In the genomic region with DNA sequence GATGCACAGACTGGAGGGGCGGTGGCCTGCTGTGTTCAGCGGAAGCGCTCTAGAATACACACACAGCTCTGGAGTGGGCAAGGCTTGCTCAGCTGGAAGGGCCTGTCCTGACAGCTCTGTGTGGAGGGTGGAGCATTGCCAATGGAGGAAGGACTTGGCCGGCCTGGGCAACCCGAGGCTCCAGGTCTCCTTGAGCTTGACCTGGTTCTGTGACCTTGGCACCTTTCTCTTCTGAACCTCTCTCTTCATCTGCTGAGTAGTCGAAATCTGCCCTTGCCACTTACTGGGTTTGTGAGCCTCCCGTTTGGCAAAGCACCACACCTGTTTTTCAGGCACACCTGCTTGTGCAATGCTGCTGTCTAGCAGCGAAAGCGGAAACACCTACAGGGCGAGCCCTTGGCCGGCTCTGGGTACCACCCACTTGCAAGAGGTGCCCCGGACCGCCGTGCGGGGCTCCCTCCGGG, we compare ENCODE assay signal across 10 mouse cellular contexts. TPM values are rescaled to one million over a fixed set of nuclear protein-coding genes. Genes with fewer than 3 reads are reported as not detected.
DNase-seq lines count a peak whose midpoint lies in the region; ATAC-seq and TF ChIP-seq lines count a peak whose summit lies in the region.
"Had no signal": no experiment of that assay in that cellular context is flagged by ENCODE, and none has a peak within 500 bp of the region (broad histone marks: within the 10 kb centered on the region; RNA-seq: fewer than 3 reads in every experiment).

Gene Ttc22 (plus strand): TSS at position 403 of the 464 bp plus-strand sequence.

- no peak within 1 kb of the TSS for H3K9ac ChIP-seq in midbrain, embryonic 14.5 days (replicated peaks; ENCODE audit: low read length)
- H3K9ac ChIP-seq in midbrain, embryonic 13.5 days (replicated peaks), result no peak within 1 kb of the TSS
- no peak within 1 kb of the TSS for H3K9ac ChIP-seq in limb, embryonic 15.5 days

- intact Hi-C loops in left cerebral cortex, adult 2 months (cut with DNase I), result no loop called here

- WGBS in midbrain, embryonic 14.5 days, result 28% methylated on average over 16 of the region's 16 CpGs
- 24% methylated on average over 16 of the region's 16 CpGs for WGBS in midbrain, embryonic 13.5 days
- WGBS in limb, embryonic 15.5 days, result 22% methylated on average over 16 of the region's 16 CpGs

- H3K9me3 ChIP-seq in midbrain, embryonic 14.5 days (ENCODE audit: control insufficient read depth, low read length), result no peaks in the 10 kb centered on the region
- no peaks in the 10 kb centered on the region for H3K9me3 ChIP-seq in midbrain, embryonic 13.5 days
- H3K9me3 ChIP-seq in limb, embryonic 15.5 days, result no peaks in the 10 kb centered on the region

- peaks cover 3% of the 10 kb centered on the region; the same call in 1 of the 2 replicates for H3K4me1 ChIP-seq in midbrain, embryonic 14.5 days (ENCODE audit: control insufficient read depth, insufficient read depth, low read length)
- H3K4me1 ChIP-seq in midbrain, embryonic 13.5 days (replicated peaks), result peaks cover 12% of the 10 kb centered on the region
- peaks cover 14% of the 10 kb centered on the region for H3K4me1 ChIP-seq in limb, embryonic 15.5 days

- H3K36me3 ChIP-seq in midbrain, embryonic 14.5 days (ENCODE audit: control insufficient read depth, insufficient read depth, low read length), result no peaks in the 10 kb centered on the region
- no peaks in the 10 kb centered on the region for H3K36me3 ChIP-seq in midbrain, embryonic 13.5 days
- no peaks in the 10 kb centered on the region for H3K36me3 ChIP-seq in limb, embryonic 15.5 days

- H3K4me2 ChIP-seq in midbrain, embryonic 14.5 days (ENCODE audit: low read length), result no peak within 1 kb of the TSS
- H3K4me2 ChIP-seq in midbrain, embryonic 13.5 days (replicated peaks), result no peak within 1 kb of the TSS
- peak within 1 kb of the TSS; percentile 26; the same call in 1 of the 2 replicates for H3K4me2 ChIP-seq in limb, embryonic 15.5 days

- 0 out of 2 replicates have a peak within 1 kb of the TSS, but pooled peaks have one; percentile 3 for H3K27ac ChIP-seq in midbrain, embryonic 14.5 days (replicated peaks; ENCODE audit: low read depth, low read length)
- H3K27ac ChIP-seq in midbrain, embryonic 13.5 days, result no peak within 1 kb of the TSS
- no peak within 1 kb of the TSS; the same call in 1 of the 2 replicates for H3K27ac ChIP-seq in limb, embryonic 15.5 days
- no peak within 1 kb of the TSS for H3K27ac ChIP-seq in left cerebral cortex, adult 2 months

- peak; percentile 24 to 65 for DNase-seq in adrenal gland, adult (ENCODE audit: inconsistent age in 2 of 2, low spot score in 1 of 2)
- no peak for DNase-seq in adrenal gland, postnatal 25 days
- no peak for DNase-seq in midbrain, embryonic 14.5 days
- DNase-seq in urinary bladder, postnatal 25 days (ENCODE audit: low spot score), result peak; percentile 56
- no peak for DNase-seq in frontal cortex, postnatal 36 days (ENCODE audit: low spot score in 2 of 2)
- DNase-seq in left cerebral cortex, adult 2 months (ENCODE audit: extremely low spot score in 1 of 2, low spot score in 2 of 2), result no peak
- DNase-seq: thymus, postnatal 36 days had no signal

- no peak for TF ChIP-seq CTCF in left cerebral cortex, adult 2 months (IDR thresholded peaks at IDR 0.05)

- H3K4me3 ChIP-seq in midbrain, embryonic 14.5 days (replicated peaks; ENCODE audit: low read depth, low read length), result no peak within 1 kb of the TSS; the same call in 1 of the 2 replicates
- no peak within 1 kb of the TSS for H3K4me3 ChIP-seq in midbrain, embryonic 13.5 days (replicated peaks)
- peak within 1 kb of the TSS; percentile 29 for H3K4me3 ChIP-seq in limb, embryonic 15.5 days
- H3K4me3 ChIP-seq in left cerebral cortex, adult 2 months, result no peak within 1 kb of the TSS
- H3K4me3 ChIP-seq: myocyte had no signal

- ATAC-seq in midbrain, embryonic 14.5 days (ENCODE audit: low FRiP score, low TSS enrichment), result no peak
- no peak for ATAC-seq in midbrain, embryonic 13.5 days
- no peak for ATAC-seq in limb, embryonic 15.5 days (ENCODE audit: insufficient number of reproducible peaks, low FRiP score, low TSS enrichment, low read depth)

- peaks cover 12% of the 10 kb centered on the region for H3K27me3 ChIP-seq in midbrain, embryonic 14.5 days (ENCODE audit: control insufficient read depth, insufficient read depth, low read length)
- H3K27me3 ChIP-seq in midbrain, embryonic 13.5 days, result peaks cover 43% of the 10 kb centered on the region
- H3K27me3 ChIP-seq in limb, embryonic 15.5 days, result peaks cover 45% of the 10 kb centered on the region

RNA-seq across cellular contexts. Expression of gene Ttc22, which starts in this region (rescaled TPM):
- not detected in 2 replicates for total RNA-seq in adrenal gland, postnatal 25 days (2021)
- polyA plus RNA-seq in midbrain, embryonic 14.5 days (2014; fragmentation: Nextera tagmentation; extraction: Ambion mirVana), result 3.3 and 3.5 TPM in 2 replicates
- 1.9 and 2.2 TPM in 2 replicates for polyA plus RNA-seq in midbrain, embryonic 13.5 days (2015; fragmentation: Nextera tagmentation; extraction: Ambion mirVana)
- 18.7 and 19.2 TPM in 2 replicates for polyA plus RNA-seq in limb, embryonic 15.5 days (2015; fragmentation: Nextera tagmentation; extraction: Ambion mirVana)
- total RNA-seq in left cerebral cortex, adult 2 months (2021), result under 1 TPM; 0.98 to 1.00 TPM

Comparison
In these comparisons a context has a peak if more than half of its experiments do, and no peak if none do; other contexts are left out.
1. DNase-seq: peak in adrenal gland, adult (2 of 2) and urinary bladder, postnatal 25 days (single experiment); none in adrenal gland, postnatal 25 days (single experiment), midbrain, embryonic 14.5 days (single experiment), frontal cortex, postnatal 36 days (0 of 2) and left cerebral cortex, adult 2 months (0 of 2).